Mouse (Mus musculus): ENCODE data around the gene Il24. TPM values are rescaled to one million over a fixed set of nuclear protein-coding genes. Genes with fewer than 3 reads are reported as not detected.
A peak's percentile ranks its signal among the peaks of the same experiment; 100 is the strongest.

Gene Il24
- polyA plus RNA-seq (2014; fragmentation: Nextera tagmentation; extraction: Ambion mirVana), result not detected in 2 replicates

DNA sequence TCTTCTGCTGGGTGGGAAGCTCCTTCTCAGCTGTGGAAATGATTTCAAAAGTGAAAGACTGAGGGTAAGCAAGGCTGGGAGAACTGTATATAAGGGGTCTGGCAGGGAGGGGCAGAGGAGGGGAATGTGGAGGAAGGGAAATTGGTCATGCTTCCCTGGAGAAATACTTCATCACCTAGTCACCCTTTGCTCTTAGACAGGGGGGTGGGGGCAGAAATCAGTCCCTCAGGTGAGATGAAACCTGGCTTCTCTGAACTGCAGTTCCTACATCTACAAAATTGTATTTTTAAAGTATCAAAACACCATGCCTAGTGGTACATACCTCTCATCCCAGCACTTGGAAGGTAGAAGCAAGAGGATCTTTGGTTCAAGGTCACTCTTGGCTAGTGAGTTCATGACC lies at the start of gene Il24:
Il24 (minus strand) TSS at position 101 of the 400 bp plus-strand sequence.
- no peaks in the 10 kb centered on the region for H3K36me3 ChIP-seq (ENCODE audit: insufficient read depth)
- H3K4me3 ChIP-seq (ENCODE audit: low read depth, low read length), result no peak within 1 kb of the TSS
- no peak within 1 kb of the TSS for H3K4me2 ChIP-seq
- H3K9ac ChIP-seq, result no peak within 1 kb of the TSS
- DNase-seq (no peak), ATAC-seq (ENCODE audit: insufficient read depth) (no peak)
- no peaks in the 10 kb centered on the region for H3K27me3 ChIP-seq (ENCODE audit: insufficient read depth, low read length)
- TF ChIP-seq CTCF (IDR thresholded peaks at IDR 0.05; ENCODE audit: low read depth), result no peak
- no peak within 1 kb of the TSS for H3K27ac ChIP-seq (ENCODE audit: low read depth)
- no peaks in the 10 kb centered on the region for H3K9me3 ChIP-seq (ENCODE audit: low read depth, low read length)
- no peaks in the 10 kb centered on the region for H3K4me1 ChIP-seq (ENCODE audit: insufficient read depth)

DNA sequence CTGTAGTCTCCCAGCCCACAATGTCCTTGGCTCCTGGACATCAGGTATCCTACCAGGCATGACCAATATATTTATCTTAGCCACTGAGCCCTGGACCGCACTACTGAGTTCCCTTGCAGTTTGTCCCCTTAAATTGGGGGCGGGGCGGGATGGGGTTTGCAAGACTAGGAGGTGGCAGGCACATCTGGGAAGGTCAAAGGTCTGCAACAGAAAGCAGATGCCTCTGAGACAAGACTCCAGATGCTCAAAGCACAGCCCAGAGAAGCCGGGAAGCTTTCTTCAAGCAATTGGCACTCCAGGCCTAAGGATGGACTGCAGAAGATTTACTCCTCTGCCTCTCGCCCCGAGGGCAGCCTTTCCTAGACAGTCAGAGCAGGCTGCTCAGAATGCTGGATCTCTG lies 49.1 kb upstream of the Il24 start:
- WGBS, result 50% methylated on average over 6 of the region's 6 CpGs
- Histone ChIP-seq H3K27me3 (ENCODE audit: insufficient read depth, low read length) (no peaks in the 10 kb centered on the region), H3K9ac (no peak overlapping the region), H3K36me3 (ENCODE audit: insufficient read depth) (no peaks in the 10 kb centered on the region), H3K9me3 (ENCODE audit: low read depth, low read length) (no peaks in the 10 kb centered on the region), H3K4me1 (ENCODE audit: insufficient read depth) (no peaks in the 10 kb centered on the region), H3K4me3 (ENCODE audit: low read depth, low read length) (no peak overlapping the region), H3K27ac (ENCODE audit: low read depth) (no peak overlapping the region), H3K4me2 (no peak overlapping the region)
- DNase-seq (no peak), ATAC-seq (ENCODE audit: insufficient read depth) (no peak)
- no peak for TF ChIP-seq CTCF (IDR thresholded peaks at IDR 0.05; ENCODE audit: low read depth)

GRCm38 (mm10) chr1:130926484-130926883 lies 39.2 kb upstream of the Il24 start:
- DNase-seq, result no peak
- no peak overlapping the region for H3K4me3 ChIP-seq (ENCODE audit: low read depth, low read length)
- H3K4me1 ChIP-seq (ENCODE audit: insufficient read depth), result no peaks in the 10 kb centered on the region
- peak; percentile 16; the same call in 1 of the 2 replicates for TF ChIP-seq CTCF (IDR thresholded peaks at IDR 0.05; ENCODE audit: low read depth)
- ATAC-seq (ENCODE audit: insufficient read depth), result no peak
- no peak overlapping the region for H3K4me2 ChIP-seq
- no peak overlapping the region for H3K9ac ChIP-seq
- H3K9me3 ChIP-seq (ENCODE audit: low read depth, low read length), result no peaks in the 10 kb centered on the region
- no peak overlapping the region for H3K27ac ChIP-seq (ENCODE audit: low read depth)
- H3K36me3 ChIP-seq (ENCODE audit: insufficient read depth), result no peaks in the 10 kb centered on the region
- H3K27me3 ChIP-seq (ENCODE audit: insufficient read depth, low read length), result no peaks in the 10 kb centered on the region

DNA sequence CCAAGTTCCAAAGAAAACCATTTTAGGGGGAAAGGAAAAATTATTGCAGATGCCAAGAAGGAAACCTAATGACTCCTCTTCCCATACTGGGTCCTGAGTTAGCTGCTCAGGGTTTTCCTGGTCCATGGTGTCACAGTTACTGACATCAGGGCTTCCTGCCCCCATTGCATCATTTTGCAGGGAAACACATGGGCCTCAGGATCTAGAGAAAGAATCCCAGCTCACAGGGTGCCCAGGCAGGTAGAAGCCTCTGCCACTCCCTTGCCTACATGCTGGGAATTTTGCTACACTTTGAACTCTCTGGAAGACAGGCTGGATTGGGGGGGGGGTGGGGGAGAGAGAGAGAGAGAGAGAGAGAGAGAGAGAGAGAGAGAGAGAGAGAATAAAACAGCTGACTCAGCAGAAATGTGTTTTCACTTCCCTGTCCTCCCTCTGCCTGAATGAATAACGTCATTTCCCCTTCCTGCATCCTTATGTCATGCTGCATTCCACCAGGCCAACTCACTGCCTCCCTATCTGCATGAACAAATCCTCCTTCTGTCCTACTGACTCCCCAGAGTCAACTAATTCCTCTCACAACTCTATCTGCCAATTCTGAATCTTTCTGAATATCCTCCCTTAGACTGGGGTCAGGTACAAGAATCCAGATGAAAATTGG lies 31.2 kb upstream of the Il24 start:
- ATAC-seq (ENCODE audit: insufficient read depth), result no peak
- no peaks in the 10 kb centered on the region for H3K4me1 ChIP-seq (ENCODE audit: insufficient read depth)
- no peak overlapping the region for H3K9ac ChIP-seq
- 6% methylated on average over 1 of the region's 1 CpGs for WGBS
- no peak overlapping the region for H3K27ac ChIP-seq (ENCODE audit: low read depth)
- no peaks in the 10 kb centered on the region for H3K27me3 ChIP-seq (ENCODE audit: insufficient read depth, low read length)
- H3K36me3 ChIP-seq (ENCODE audit: insufficient read depth), result no peaks in the 10 kb centered on the region
- no peak for TF ChIP-seq CTCF (IDR thresholded peaks at IDR 0.05; ENCODE audit: low read depth)
- no peak for DNase-seq
- H3K9me3 ChIP-seq (ENCODE audit: low read depth, low read length), result no peaks in the 10 kb centered on the region
- no peak overlapping the region for H3K4me2 ChIP-seq
- no peak overlapping the region for H3K4me3 ChIP-seq (ENCODE audit: low read depth, low read length)

DNA sequence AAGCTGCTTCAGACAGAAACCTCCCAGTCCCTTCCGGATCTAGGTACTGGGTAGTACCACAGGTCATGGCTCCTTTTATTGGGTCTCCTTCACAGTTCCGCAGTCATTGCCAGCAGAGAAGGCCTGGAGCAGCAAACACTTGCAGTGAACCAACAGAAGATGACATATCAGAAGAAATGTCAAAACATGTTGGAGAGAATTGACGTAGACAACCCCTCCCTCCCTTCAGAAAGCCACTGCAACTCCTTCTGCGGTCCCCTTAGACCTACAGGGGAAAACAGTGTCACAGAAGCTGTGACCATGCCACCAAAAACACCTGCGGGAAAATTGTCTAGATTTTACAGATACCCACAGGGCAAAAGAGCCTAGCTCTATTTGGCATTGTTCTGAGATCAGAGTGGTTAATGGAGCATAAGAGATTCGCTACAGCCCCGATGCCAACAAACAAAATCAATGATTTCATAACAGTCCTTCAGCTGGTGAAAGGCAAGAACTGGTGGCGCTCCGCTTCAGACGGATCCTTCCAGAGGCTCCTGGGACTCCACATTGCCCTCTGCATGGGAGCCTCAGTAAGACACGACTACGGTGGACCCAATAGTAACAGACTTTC lies 24.3 kb upstream of the Il24 start, which contains the start of gene Il20:
Il20 (minus strand) TSS at position 51 of the 610 bp plus-strand sequence.
- H3K9me3 ChIP-seq (ENCODE audit: low read depth, low read length), result no peaks in the 10 kb centered on the region
- TF ChIP-seq CTCF (IDR thresholded peaks at IDR 0.05; ENCODE audit: low read depth), result no peak

GRCm38 (mm10) chr1:130902505-130902904 lies 15.3 kb upstream of the Il24 start:
- H3K9me3 ChIP-seq (ENCODE audit: low read depth, low read length), result no peaks in the 10 kb centered on the region
- H3K4me3 ChIP-seq (ENCODE audit: low read depth, low read length), result no peak overlapping the region
- no peaks in the 10 kb centered on the region for H3K27me3 ChIP-seq (ENCODE audit: insufficient read depth, low read length)
- no peak overlapping the region for H3K4me2 ChIP-seq
- H3K36me3 ChIP-seq (ENCODE audit: insufficient read depth), result no peaks in the 10 kb centered on the region
- no peak for TF ChIP-seq CTCF (IDR thresholded peaks at IDR 0.05; ENCODE audit: low read depth)
- WGBS, result 69% methylated on average over 7 of the region's 7 CpGs
- no peak overlapping the region for H3K9ac ChIP-seq
- H3K4me1 ChIP-seq (ENCODE audit: insufficient read depth), result no peaks in the 10 kb centered on the region
- DNase-seq, result no peak
- H3K27ac ChIP-seq (ENCODE audit: low read depth), result no peak overlapping the region
- no peak for ATAC-seq (ENCODE audit: insufficient read depth)

More for the DNA sequence above, 24.3 kb upstream of the Il24 start, which contains the start of gene Il20:
- Histone ChIP-seq H3K4me1 (ENCODE audit: insufficient read depth) (no peaks in the 10 kb centered on the region), H3K27me3 (ENCODE audit: insufficient read depth, low read length) (no peaks in the 10 kb centered on the region), H3K36me3 (ENCODE audit: insufficient read depth) (no peaks in the 10 kb centered on the region), H3K4me2 (no peak within 1 kb of the TSS), H3K27ac (ENCODE audit: low read depth) (no peak within 1 kb of the TSS), H3K4me3 (ENCODE audit: low read depth, low read length) (no peak within 1 kb of the TSS), H3K9ac (no peak within 1 kb of the TSS)
- ATAC-seq (ENCODE audit: insufficient read depth) (no peak), DNase-seq (no peak)
- WGBS, result 82% methylated on average over 12 of the region's 12 CpGs

DNA sequence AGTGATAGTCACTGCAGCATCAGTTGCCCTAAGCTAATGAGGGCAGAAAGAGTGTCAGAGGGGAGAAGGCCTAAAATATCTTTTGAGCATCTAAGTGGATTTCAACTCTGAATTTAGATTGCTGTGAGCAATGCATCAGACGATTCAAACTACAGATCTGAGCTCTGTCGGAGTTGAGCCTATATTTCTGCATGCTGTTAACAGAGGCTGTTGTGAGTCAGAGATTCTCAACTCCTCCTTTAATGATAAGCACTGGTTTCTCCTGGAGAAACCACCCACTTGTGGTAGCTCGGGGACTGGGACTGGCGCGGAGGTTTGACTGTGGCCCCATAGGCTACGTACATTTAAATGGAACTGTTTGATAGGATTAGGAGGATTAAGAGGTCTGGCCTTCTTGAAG lies 7.2 kb upstream of the Il24 start:
- H3K27ac ChIP-seq (ENCODE audit: low read depth), result no peak overlapping the region
- TF ChIP-seq CTCF (IDR thresholded peaks at IDR 0.05; ENCODE audit: low read depth), result no peak
- no peak overlapping the region for H3K4me2 ChIP-seq
- DNase-seq (no peak), ATAC-seq (ENCODE audit: insufficient read depth) (no peak)
- H3K9me3 ChIP-seq (ENCODE audit: low read depth, low read length), result no peaks in the 10 kb centered on the region
- no peaks in the 10 kb centered on the region for H3K36me3 ChIP-seq (ENCODE audit: insufficient read depth)
- H3K27me3 ChIP-seq (ENCODE audit: insufficient read depth, low read length), result no peaks in the 10 kb centered on the region
- H3K4me3 ChIP-seq (ENCODE audit: low read depth, low read length), result no peak overlapping the region
- 56% methylated on average over 6 of the region's 6 CpGs for WGBS
- H3K9ac ChIP-seq, result no peak overlapping the region
- no peaks in the 10 kb centered on the region for H3K4me1 ChIP-seq (ENCODE audit: insufficient read depth)
